Mouse (Mus musculus) embryonic facial prominence, embryonic 11.5 days (tissue): ENCODE measurements around the gene Srrd. TPM values are rescaled to one million over a fixed set of nuclear protein-coding genes. Genes with fewer than 3 reads are reported as not detected.

Source experiments
- ATAC-seq: fragments of 200-750 bp; cut with Nextera tagmentation; replicated peaks from 2 replicates; pipeline ENCODE4 v1.8.0; 2017; ENCODE audit warnings: low read depth; ENCODE audit not compliant: insufficient number of reproducible peaks, low FRiP score, low TSS enrichment
- DNase-seq: peaks from one replicate; pipeline ENCODE4 v3.0.0-alpha.2; 2015; ENCODE audit warnings: low spot score
- H3K27ac ChIP-seq: fragments of 300-500 bp; sonication (generic); replicated peaks from 2 replicates; pipeline ENCODE4 v1.5.1; 2014; ENCODE audit warnings: mild to moderate bottlenecking, low read depth, low read length, control low read depth
- H3K27me3 ChIP-seq: fragments of 300-500 bp; sonication (generic); 2 replicates; pipeline ENCODE4 v1.6.1; 2014; ENCODE audit warnings: mild to moderate bottlenecking, low read length, moderate library complexity, mixed read lengths; ENCODE audit not compliant: control insufficient read depth, insufficient read depth
- H3K36me3 ChIP-seq: fragments of 300-500 bp; sonication (generic); replicated peaks from 2 replicates; pipeline ENCODE4 v1.6.1; 2014; ENCODE audit warnings: low read depth, mild to moderate bottlenecking, low read length, moderate library complexity, mixed read lengths; ENCODE audit not compliant: control insufficient read depth, insufficient read depth
- H3K4me1 ChIP-seq: fragments of 300-500 bp; sonication (generic); 2 replicates; pipeline ENCODE4 v1.6.1; 2014; ENCODE audit warnings: low read length, mixed read lengths; ENCODE audit not compliant: control insufficient read depth, insufficient read depth
- H3K4me2 ChIP-seq: fragments of 300-500 bp; sonication (generic); 2 replicates; pipeline ENCODE4 v1.6.1; 2014; ENCODE audit warnings: low read depth, mild to moderate bottlenecking, control low read depth, low read length, moderate library complexity
- H3K4me3 ChIP-seq: fragments of 300-500 bp; sonication (generic); 2 replicates; pipeline ENCODE4 v1.5.1; 2014; ENCODE audit warnings: low read depth, low read length, control low read depth
- H3K9ac ChIP-seq: fragments of 300-500 bp; sonication (generic); replicated peaks from 2 replicates; pipeline ENCODE4 v1.6.1; 2014; ENCODE audit warnings: mild to moderate bottlenecking, control low read depth, low read length
- H3K9me3 ChIP-seq: fragments of 300-500 bp; sonication (generic); replicated peaks from 2 replicates; pipeline ENCODE4 v1.6.1; 2016; ENCODE audit warnings: mild to moderate bottlenecking, low read length, inconsistent platforms, mixed read lengths; ENCODE audit not compliant: control insufficient read depth
- WGBS: fragments of 180-500 bp; shearing (Covaris S2); extraction: QIAGEN DNeasy Blood & Tissue Kit; methylation state at CpG from one replicate; pipeline ENCODE4 v1.1.7; 2014; 5-methylcytosine and 5-hydroxymethylcytosine counted together
- polyA plus RNA-seq: library from polyadenylated mRNA; unstranded; fragments of >200 nt; fragmentation: Nextera tagmentation; extraction: Ambion mirVana; gene quantifications from 2 replicates; pipeline ENCODE4 v1.2.1, GENCODE M21; 2014

Gene Srrd
- polyA plus RNA-seq, 1 experiment from 2014 or later, result 45.7 TPM

GRCm38 (mm10) chr5:112295564-112295963 lies 47.3 kb downstream of the Srrd start:
- ATAC-seq (no peak), DNase-seq (no peak)
- Histone ChIP-seq H3K27ac (no peak overlapping the region), H3K9ac (no peak overlapping the region), H3K9me3 (no peaks in the 10 kb centered on the region), H3K4me2 (no peak overlapping the region), H3K4me1 (no peaks in the 10 kb centered on the region), H3K4me3 (no peak overlapping the region), H3K27me3 (no peaks in the 10 kb centered on the region), H3K36me3 (no peaks in the 10 kb centered on the region)
- 53% methylated on average over 8 of the region's 8 CpGs for WGBS

- Histone ChIP-seq H3K27ac (no peak overlapping the region), H3K4me3 (no peak overlapping the region), H3K4me2 (no peak overlapping the region), H3K9ac (no peak overlapping the region), H3K36me3 (no peaks in the 10 kb centered on the region), H3K27me3 (no peaks in the 10 kb centered on the region), H3K4me1 (no peaks in the 10 kb centered on the region), H3K9me3 (no peaks in the 10 kb centered on the region)
- ATAC-seq, result no peak
- DNase-seq, result no peak
- WGBS, result 39% methylated on average over 8 of the region's 8 CpGs
These were observed 47.7 kb downstream of the Srrd start for GRCm38 (mm10) chr5:112295162-112295561.

GRCm38 (mm10) chr5:112294696-112295095 lies 48.1 kb downstream of the Srrd start:
- DNase-seq (no peak), ATAC-seq (no peak)
- WGBS, result 68% methylated on average over 4 of the region's 4 CpGs
- Histone ChIP-seq H3K4me1 (no peaks in the 10 kb centered on the region), H3K27ac (no peak overlapping the region), H3K36me3 (no peaks in the 10 kb centered on the region), H3K4me3 (no peak overlapping the region), H3K4me2 (no peak overlapping the region), H3K9me3 (no peaks in the 10 kb centered on the region), H3K27me3 (no peaks in the 10 kb centered on the region), H3K9ac (no peak overlapping the region)

GRCm38 (mm10) chr5:112293800-112294199 lies 49.0 kb downstream of the Srrd start:
- Histone ChIP-seq H3K4me2 (no peak overlapping the region), H3K9ac (no peak overlapping the region), H3K27me3 (no peaks in the 10 kb centered on the region), H3K36me3 (no peaks in the 10 kb centered on the region), H3K9me3 (no peaks in the 10 kb centered on the region), H3K4me3 (no peak overlapping the region), H3K4me1 (no peaks in the 10 kb centered on the region), H3K27ac (no peak overlapping the region)
- DNase-seq (no peak), ATAC-seq (no peak)
- 76% methylated on average over 2 of the region's 2 CpGs for WGBS

- Histone ChIP-seq H3K27me3 (no peaks in the 10 kb centered on the region), H3K9me3 (no peaks in the 10 kb centered on the region), H3K36me3 (no peaks in the 10 kb centered on the region), H3K27ac (no peak overlapping the region), H3K4me1 (no peaks in the 10 kb centered on the region), H3K9ac (no peak overlapping the region), H3K4me2 (no peak overlapping the region), H3K4me3 (no peak overlapping the region)
- ATAC-seq, result no peak
- 81% methylated on average over 17 of the region's 17 CpGs for WGBS
- no peak for DNase-seq
These were observed 50.4 kb downstream of the Srrd start for GRCm38 (mm10) chr5:112292343-112292980.

- no peak for ATAC-seq
- H3K9me3 ChIP-seq, result no peaks in the 10 kb centered on the region
- no peak overlapping the region for H3K27ac ChIP-seq
- H3K36me3 ChIP-seq, result no peaks in the 10 kb centered on the region
- no peak overlapping the region for H3K4me3 ChIP-seq
- 91% methylated on average over 5 of the region's 5 CpGs for WGBS
- no peak for DNase-seq
- no peaks in the 10 kb centered on the region for H3K4me1 ChIP-seq
- H3K9ac ChIP-seq, result no peak overlapping the region
- no peaks in the 10 kb centered on the region for H3K27me3 ChIP-seq
- H3K4me2 ChIP-seq, result no peak overlapping the region
These were observed 51.0 kb downstream of the Srrd start for GRCm38 (mm10) chr5:112291866-112292265.

GRCm38 (mm10) chr5:112290536-112290880 lies 52.3 kb downstream of the Srrd start:
- ATAC-seq (no peak), DNase-seq (no peak)
- Histone ChIP-seq H3K9ac (no peak overlapping the region), H3K36me3 (no peaks in the 10 kb centered on the region), H3K4me2 (no peak overlapping the region), H3K9me3 (no peaks in the 10 kb centered on the region), H3K4me1 (no peaks in the 10 kb centered on the region), H3K27ac (no peak overlapping the region), H3K27me3 (no peaks in the 10 kb centered on the region), H3K4me3 (no peak overlapping the region)
- WGBS, result 90% methylated on average over 8 of the region's 8 CpGs

- no peak for DNase-seq
- Histone ChIP-seq H3K27ac (no peak overlapping the region), H3K4me1 (no peaks in the 10 kb centered on the region), H3K9me3 (no peaks in the 10 kb centered on the region), H3K27me3 (no peaks in the 10 kb centered on the region), H3K4me3 (no peak overlapping the region), H3K36me3 (no peaks in the 10 kb centered on the region), H3K4me2 (no peak overlapping the region), H3K9ac (no peak overlapping the region)
- WGBS, result 89% methylated on average over 16 of the region's 16 CpGs
- no peak for ATAC-seq
These were observed 52.9 kb downstream of the Srrd start for GRCm38 (mm10) chr5:112289819-112290535.
